ENCODE assay signal across 22 mouse cellular contexts in the genomic region with DNA sequence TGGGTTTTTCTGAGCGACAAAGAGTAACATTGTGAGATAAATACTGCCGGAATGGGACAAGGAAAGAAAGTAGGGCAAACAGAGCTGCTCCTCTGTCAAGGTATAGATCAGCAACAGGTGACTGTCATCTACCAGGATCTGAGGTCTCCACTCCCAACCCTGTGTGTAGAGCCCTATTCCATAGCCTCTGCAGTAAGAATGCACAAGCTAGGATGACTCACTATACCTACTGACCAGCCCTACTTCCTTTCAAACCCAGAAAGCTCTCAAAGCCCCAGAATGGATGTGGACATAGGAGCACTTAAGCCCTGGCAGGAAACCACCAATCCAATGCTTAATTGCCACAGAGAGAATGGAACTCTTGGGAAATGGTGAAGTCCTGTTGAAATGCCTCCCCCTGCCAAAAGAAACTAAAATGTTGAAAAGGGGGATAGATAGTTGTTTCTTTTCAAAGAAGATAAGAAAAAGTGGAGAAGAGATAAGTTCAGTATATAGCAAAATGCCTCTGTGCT.
DNase-seq lines count a peak whose midpoint lies in the region; ATAC-seq lines count a peak whose summit lies in the region.
"Had no signal": no experiment of that assay in that cellular context is flagged by ENCODE, and none has a peak within 500 bp of the region (broad histone marks: within the 10 kb centered on the region; RNA-seq: fewer than 3 reads in every experiment).

No protein-coding gene starts in this region.

- no peaks in the 10 kb centered on the region for H3K9me3 ChIP-seq in heart, embryonic 15.5 days (replicated peaks)
- no peaks in the 10 kb centered on the region for H3K9me3 ChIP-seq in heart, embryonic 11.5 days (replicated peaks; ENCODE audit: control insufficient read depth, low read length)
- H3K9me3 ChIP-seq: embryonic facial prominence, embryonic 13.5 days; forebrain, embryonic 12.5 days; heart, embryonic 13.5 days; hindbrain, embryonic 12.5 days had no signal

- H3K4me3 ChIP-seq in heart, embryonic 15.5 days, result no peak overlapping the region
- no peak overlapping the region for H3K4me3 ChIP-seq in heart, embryonic 11.5 days (ENCODE audit: low read depth, low read length)
- H3K4me3 ChIP-seq: embryonic facial prominence, embryonic 13.5 days; forebrain, embryonic 12.5 days; heart, embryonic 13.5 days; hindbrain, embryonic 12.5 days had no signal

- no peak overlapping the region for H3K9ac ChIP-seq in heart, embryonic 15.5 days
- no peak overlapping the region for H3K9ac ChIP-seq in heart, embryonic 11.5 days (ENCODE audit: low read depth, low read length)
- H3K9ac ChIP-seq: embryonic facial prominence, embryonic 13.5 days; forebrain, embryonic 12.5 days; heart, embryonic 13.5 days; hindbrain, embryonic 12.5 days had no signal

- H3K4me1 ChIP-seq in heart, embryonic 15.5 days (replicated peaks), result no peaks in the 10 kb centered on the region
- H3K4me1 ChIP-seq in heart, embryonic 11.5 days (ENCODE audit: control insufficient read depth, insufficient read depth, low read length), result no peaks in the 10 kb centered on the region
- H3K4me1 ChIP-seq: embryonic facial prominence, embryonic 13.5 days; forebrain, embryonic 12.5 days; heart, embryonic 13.5 days; hindbrain, embryonic 12.5 days had no signal

- no peak overlapping the region for H3K27ac ChIP-seq in heart, embryonic 15.5 days
- H3K27ac ChIP-seq in heart, embryonic 11.5 days (ENCODE audit: low read depth, low read length), result no peak overlapping the region
- H3K27ac ChIP-seq: embryonic facial prominence, embryonic 13.5 days; forebrain, embryonic 12.5 days; heart, embryonic 13.5 days; hindbrain, embryonic 12.5 days had no signal

- ATAC-seq in heart, embryonic 15.5 days (replicated peaks; ENCODE audit: insufficient number of reproducible peaks, insufficient read depth, low FRiP score, low read depth), result peak; percentile 47; the same call in 1 of the 2 replicates
- no peak for ATAC-seq in heart, embryonic 11.5 days (replicated peaks; ENCODE audit: insufficient number of reproducible peaks, low FRiP score, low TSS enrichment)
- no peak for ATAC-seq in inflammation-experienced regulatory T-cells, adult 6 months
- ATAC-seq: activated CD4-positive, CD25-positive, alpha-beta regulatory T cell, adult 4 months; forebrain, embryonic 16.5 days; hindbrain, embryonic 16.5 days; Patski had no signal

- no peaks in the 10 kb centered on the region for H3K36me3 ChIP-seq in heart, embryonic 15.5 days
- H3K36me3 ChIP-seq in heart, embryonic 11.5 days (ENCODE audit: control insufficient read depth, insufficient read depth, low read length), result no peaks in the 10 kb centered on the region
- H3K36me3 ChIP-seq: embryonic facial prominence, embryonic 13.5 days; forebrain, embryonic 12.5 days; heart, embryonic 13.5 days; hindbrain, embryonic 12.5 days had no signal

- no peak overlapping the region for H3K4me2 ChIP-seq in heart, embryonic 15.5 days
- no peak overlapping the region for H3K4me2 ChIP-seq in heart, embryonic 11.5 days
- H3K4me2 ChIP-seq: embryonic facial prominence, embryonic 13.5 days; forebrain, embryonic 12.5 days; heart, embryonic 13.5 days; hindbrain, embryonic 12.5 days had no signal

- WGBS in heart, embryonic 15.5 days, result 83% methylated on average over 2 of the region's 2 CpGs
- WGBS in heart, embryonic 11.5 days (ENCODE audit: insufficient replicate concordance), result 71% methylated on average over 2 of the region's 2 CpGs

- no peaks in the 10 kb centered on the region for H3K27me3 ChIP-seq in heart, embryonic 15.5 days
- H3K27me3 ChIP-seq in heart, embryonic 11.5 days (ENCODE audit: control insufficient read depth, insufficient read depth, low read length), result no peaks in the 10 kb centered on the region
- H3K27me3 ChIP-seq: CH12.LX; embryonic facial prominence, embryonic 13.5 days; forebrain, embryonic 12.5 days; heart, embryonic 13.5 days; hindbrain, embryonic 12.5 days; Patski had no signal

- DNase-seq in lung, postnatal 10 days, result peak; percentile 35
- peak; percentile 43 to 46 for DNase-seq in lung, postnatal 4 days
- no peak for DNase-seq in embryo, embryonic 10.5 days (ENCODE audit: low spot score)
- no peak for DNase-seq in layer of hippocampus, postnatal 25 days (ENCODE audit: extremely low spot score in 1 of 2, low spot score in 1 of 2)
- DNase-seq: cerebellum, adult 11-12 months; cerebellum, adult 9-10 months; cerebellum, postnatal 25 days; gastrocnemius, postnatal 14 days; heart, postnatal 10 days; heart, postnatal 4 days had no signal

Comparison
In these comparisons a context has a peak if more than half of its experiments do, and no peak if none do; other contexts are left out.
1. DNase-seq: peak in lung, postnatal 10 days (single experiment) and lung, postnatal 4 days (2 of 2); none in embryo, embryonic 10.5 days (single experiment) and layer of hippocampus, postnatal 25 days (0 of 2).